Mouse (Mus musculus) megakaryocyte, embryonic 14.5 days (primary cell): ENCODE data around the gene Smim14. TPM values are rescaled to one million over a fixed set of nuclear protein-coding genes. Genes with fewer than 3 reads are reported as not detected.

Source experiments
- H3K27me3 ChIP-seq: replicated peaks from 2 replicates; pipeline ENCODE3; 2012; ENCODE audit warnings: inconsistent platforms
- H3K36me3 ChIP-seq: replicated peaks from 2 replicates; pipeline ENCODE3; 2012; ENCODE audit warnings: low read length, inconsistent platforms, mixed read lengths
- H3K4me1 ChIP-seq: 2 replicates; pipeline ENCODE4 v1.6.1; 2012; ENCODE audit warnings: inconsistent platforms
- H3K4me3 ChIP-seq: replicated peaks from 2 replicates; pipeline ENCODE3; 2012; ENCODE audit warnings: moderate library complexity, mild to moderate bottlenecking, inconsistent platforms
- H3K9me3 ChIP-seq: 2 replicates; pipeline ENCODE4 v1.6.1; 2012; ENCODE audit warnings: inconsistent platforms
- FLI1 ChIP-seq: IDR thresholded peaks from 2 replicates; pipeline ENCODE4 v1.6.1; 2012; ENCODE audit warnings: low read length, inconsistent platforms, mixed read lengths
- GATA1 ChIP-seq: IDR thresholded peaks from 3 replicates; pipeline ENCODE4 v1.6.1; 2012; ENCODE audit warnings: mixed read lengths, low read length, inconsistent platforms, borderline replicate concordance
- polyA plus RNA-seq: library from polyadenylated mRNA; stranded (reverse); fragments of >175 nt; gene quantifications from 2 replicates; pipeline ENCODE4 v1.2.3, GENCODE M21; 2012; ENCODE audit warnings: low replicate concordance; ENCODE audit not compliant: insufficient read depth

Gene Smim14
- polyA plus RNA-seq, 1 experiment: 60.5 TPM

DNA sequence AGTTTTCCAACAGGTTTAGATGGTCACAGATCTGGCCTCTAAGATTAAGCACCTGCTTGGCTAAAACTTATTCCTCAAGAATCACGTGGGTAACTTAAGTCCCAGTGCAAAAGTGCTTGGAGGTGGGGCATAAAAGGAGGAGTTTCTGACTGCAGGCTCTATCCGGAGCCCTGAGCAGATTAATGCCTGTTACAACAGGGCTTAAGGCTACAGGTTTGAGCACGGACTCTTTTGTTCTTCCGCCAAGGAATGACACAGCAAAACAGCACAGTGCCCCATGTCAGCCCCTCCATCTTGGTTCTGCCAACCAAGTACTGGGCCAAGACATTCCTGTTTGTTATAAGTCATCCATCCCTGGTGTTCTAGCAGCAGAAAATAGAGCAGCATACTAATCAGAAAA, 108.7 kb downstream of the Smim14 start:
- Histone ChIP-seq H3K4me3 (no peak overlapping the region), H3K36me3 (peaks cover 17% of the 10 kb centered on the region), H3K9me3 (no peaks in the 10 kb centered on the region), H3K4me1 (peaks cover 7% of the 10 kb centered on the region), H3K27me3 (no peaks in the 10 kb centered on the region)
- TF ChIP-seq GATA1 (no peak), FLI1 (no peak)

DNA sequence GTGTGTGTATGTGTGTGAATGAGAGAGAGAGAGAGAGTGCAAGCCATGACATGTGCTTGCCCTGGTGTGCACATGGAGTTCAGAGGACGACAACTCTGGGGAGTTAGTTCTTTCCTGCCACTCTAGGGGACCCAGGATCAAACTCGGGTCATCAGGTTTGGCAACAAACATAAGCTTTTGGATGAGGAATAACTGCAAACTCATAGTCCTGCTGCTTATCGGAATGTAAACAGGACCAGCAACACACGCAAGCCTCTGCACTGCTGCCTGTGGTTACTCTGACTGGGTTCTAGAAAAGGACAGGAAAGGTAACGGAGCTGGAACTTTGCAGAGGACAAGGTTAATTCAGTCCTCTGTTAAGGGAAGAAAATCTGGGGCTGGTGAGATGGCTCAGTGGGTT, 111.7 kb downstream of the Smim14 start:
- no peaks in the 10 kb centered on the region for H3K27me3 ChIP-seq
- TF ChIP-seq GATA1: no peak
- TF ChIP-seq FLI1: no peak
- no peak overlapping the region for H3K4me3 ChIP-seq
- H3K36me3 ChIP-seq: peaks cover 44% of the 10 kb centered on the region
- H3K9me3 ChIP-seq: no peaks in the 10 kb centered on the region
- peaks cover 7% of the 10 kb centered on the region for H3K4me1 ChIP-seq

DNA sequence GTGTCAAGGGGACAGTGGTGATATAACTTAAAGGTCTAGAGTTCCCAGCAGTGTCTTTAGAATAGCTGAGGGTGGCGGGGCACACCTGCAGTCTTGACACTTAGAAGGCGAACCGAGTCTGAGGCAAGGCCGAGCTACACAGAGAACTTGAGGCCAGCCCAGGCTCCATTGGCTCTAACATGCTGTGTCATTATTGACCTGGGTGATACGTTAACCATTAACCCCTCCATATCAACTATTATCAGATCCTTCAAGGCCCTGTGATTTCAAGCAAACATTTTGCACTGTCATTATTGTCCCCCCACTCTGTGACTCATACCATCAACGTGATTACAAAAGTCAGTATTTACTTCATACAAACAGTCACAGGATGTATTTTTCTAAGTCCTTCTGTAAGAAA, 112.8 kb downstream of the Smim14 start:
- no peaks in the 10 kb centered on the region for H3K27me3 ChIP-seq
- H3K9me3 ChIP-seq: no peaks in the 10 kb centered on the region
- peaks cover 46% of the 10 kb centered on the region for H3K36me3 ChIP-seq
- no peak overlapping the region for H3K4me3 ChIP-seq
- peaks cover 7% of the 10 kb centered on the region for H3K4me1 ChIP-seq
- TF ChIP-seq FLI1 (no peak), GATA1 (no peak)

DNA sequence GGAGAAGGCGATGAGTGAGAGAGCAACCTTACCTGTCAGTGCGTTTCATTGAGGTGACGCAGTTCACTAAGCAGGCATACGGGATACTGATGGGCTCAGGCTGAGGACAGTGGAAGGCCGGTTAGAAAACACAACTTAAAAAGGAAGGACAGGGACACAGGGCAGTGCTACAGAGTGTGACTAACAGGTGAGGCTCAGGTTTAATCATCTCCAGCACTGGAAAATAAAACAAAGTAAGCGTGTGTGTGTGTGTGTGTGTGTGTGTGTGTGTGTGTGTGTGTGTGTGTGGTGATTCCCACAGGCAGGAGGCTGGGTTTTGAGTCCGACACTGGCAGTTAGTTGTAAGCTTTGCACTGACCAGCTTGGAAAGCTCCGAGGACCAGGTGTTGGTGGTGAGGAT, 114.2 kb downstream of the Smim14 start:
- Histone ChIP-seq H3K4me3 (no peak overlapping the region), H3K9me3 (no peaks in the 10 kb centered on the region), H3K27me3 (no peaks in the 10 kb centered on the region), H3K4me1 (no peaks in the 10 kb centered on the region; the same call in 1 of the 2 replicates), H3K36me3 (peaks cover 50% of the 10 kb centered on the region)
- TF ChIP-seq GATA1: no peak
- TF ChIP-seq FLI1: no peak

DNA sequence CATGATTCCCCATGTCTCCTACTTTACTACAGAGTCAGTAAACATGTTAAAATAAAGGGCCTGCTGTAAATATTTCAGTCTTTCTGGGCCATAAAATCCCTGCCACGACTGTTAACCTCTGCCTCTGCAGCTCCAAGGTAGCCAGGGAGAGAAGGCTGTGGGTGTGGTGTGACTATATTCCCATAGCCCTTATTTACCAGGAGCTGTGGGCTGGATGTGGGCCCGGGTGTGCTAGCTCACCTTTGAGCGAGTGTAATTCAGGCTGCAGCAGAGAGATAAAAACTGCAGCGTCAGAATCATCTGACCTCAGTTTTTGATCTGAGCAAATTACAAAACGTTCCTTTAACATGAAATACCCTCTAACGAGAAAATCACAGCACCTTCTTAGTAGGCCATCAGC, 116.2 kb downstream of the Smim14 start:
- H3K36me3 ChIP-seq: peaks cover 65% of the 10 kb centered on the region
- H3K9me3 ChIP-seq: no peaks in the 10 kb centered on the region
- TF ChIP-seq GATA1 (no peak), FLI1 (no peak)
- H3K4me3 ChIP-seq: no peak overlapping the region
- H3K4me1 ChIP-seq: peaks cover 5% of the 10 kb centered on the region
- H3K27me3 ChIP-seq: no peaks in the 10 kb centered on the region

DNA sequence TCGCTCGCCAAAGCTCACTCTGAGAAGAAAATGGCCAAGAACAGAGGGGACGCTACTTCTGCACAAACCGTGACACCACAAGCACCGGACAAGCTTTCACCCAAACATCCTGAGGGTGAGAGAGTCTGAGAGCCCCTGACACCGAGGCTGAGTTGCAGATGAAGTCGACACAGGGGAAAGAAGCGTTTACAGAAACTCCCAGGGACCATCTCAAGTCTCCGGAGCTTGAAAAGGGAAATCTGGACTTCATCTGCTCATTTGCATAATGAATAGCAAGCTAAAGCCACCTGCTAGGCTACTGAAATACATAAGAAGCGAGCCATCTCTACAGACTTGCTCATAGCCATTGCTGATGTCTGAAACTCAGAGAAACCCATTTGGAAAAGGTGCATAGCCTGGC, 117.8 kb downstream of the Smim14 start:
- TF ChIP-seq GATA1 (no peak), FLI1 (no peak)
- peaks cover 64% of the 10 kb centered on the region for H3K36me3 ChIP-seq
- H3K4me1 ChIP-seq: peaks cover 12% of the 10 kb centered on the region

DNA sequence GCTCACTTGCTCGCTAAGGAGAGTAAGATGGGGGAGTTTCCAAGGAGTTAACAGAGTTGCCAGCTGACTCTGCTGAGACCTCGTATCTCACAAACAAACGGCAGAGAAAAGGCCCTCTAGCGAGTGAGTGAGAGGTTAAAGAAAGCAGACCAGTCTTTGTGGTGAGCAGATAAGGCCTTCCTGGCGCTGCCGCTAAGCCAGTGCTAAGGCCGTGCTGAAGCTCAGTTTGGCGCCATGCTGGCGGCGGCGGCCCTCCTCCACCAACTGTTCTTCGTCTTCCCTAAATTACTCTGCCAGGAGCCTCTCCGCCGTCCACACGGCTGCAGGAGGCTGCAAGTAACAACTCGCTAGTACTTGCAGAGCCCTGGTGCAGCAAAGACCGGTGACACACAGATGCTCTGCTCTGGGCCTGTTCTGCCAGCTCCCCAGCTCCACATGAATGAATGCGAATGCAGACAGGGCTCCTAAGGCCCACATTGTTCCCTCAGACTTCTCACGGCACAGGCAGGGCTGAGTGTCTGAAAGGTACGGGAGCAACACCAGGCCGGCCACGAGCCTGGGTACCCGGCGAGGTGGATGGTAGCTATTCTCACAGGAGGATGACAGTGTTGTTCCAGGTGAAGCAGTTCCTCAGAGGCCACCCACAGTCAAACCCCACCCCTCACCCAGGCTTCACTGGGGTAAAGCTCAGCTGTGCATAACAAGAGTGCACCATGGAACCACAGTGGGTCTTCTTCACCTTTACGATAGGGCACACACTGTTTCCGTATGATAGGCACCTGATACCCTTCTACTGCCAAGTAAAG, 121.1 kb downstream of the Smim14 start:
- Histone ChIP-seq H3K36me3 (peaks cover 50% of the 10 kb centered on the region), H3K4me1 (peaks cover 12% of the 10 kb centered on the region), H3K9me3 (no peaks in the 10 kb centered on the region), H3K27me3 (no peaks in the 10 kb centered on the region), H3K4me3 (no peak overlapping the region)
- TF ChIP-seq GATA1 (no peak), FLI1 (no peak)

More for the DNA sequence above, 117.8 kb downstream of the Smim14 start:
- H3K4me3 ChIP-seq: no peak overlapping the region
- no peaks in the 10 kb centered on the region for H3K9me3 ChIP-seq
- no peaks in the 10 kb centered on the region for H3K27me3 ChIP-seq

DNA sequence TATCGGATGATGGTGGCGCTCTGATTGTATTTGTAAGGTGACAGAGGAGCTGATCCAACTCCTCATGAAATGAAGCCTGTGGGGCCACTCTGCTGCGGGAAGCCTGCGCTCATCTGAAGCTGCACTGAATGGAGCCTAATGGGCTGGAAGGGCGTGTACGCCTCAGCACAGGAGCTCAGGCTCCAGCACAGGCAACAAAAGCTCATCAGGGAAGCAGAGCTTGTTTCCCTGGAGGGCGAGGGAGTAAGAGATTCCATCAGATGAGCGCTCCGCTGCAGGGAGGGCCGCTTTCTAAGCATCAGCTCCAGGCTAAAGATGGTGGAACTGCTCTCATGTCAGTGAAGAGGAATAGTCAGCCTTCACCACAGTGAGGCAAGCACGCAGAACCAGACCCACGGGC, 129.0 kb downstream of the Smim14 start:
- Histone ChIP-seq H3K4me1 (no peaks in the 10 kb centered on the region), H3K4me3 (no peak overlapping the region), H3K9me3 (no peaks in the 10 kb centered on the region), H3K36me3 (peaks cover 82% of the 10 kb centered on the region), H3K27me3 (no peaks in the 10 kb centered on the region)
- TF ChIP-seq GATA1 (no peak), FLI1 (no peak)

DNA sequence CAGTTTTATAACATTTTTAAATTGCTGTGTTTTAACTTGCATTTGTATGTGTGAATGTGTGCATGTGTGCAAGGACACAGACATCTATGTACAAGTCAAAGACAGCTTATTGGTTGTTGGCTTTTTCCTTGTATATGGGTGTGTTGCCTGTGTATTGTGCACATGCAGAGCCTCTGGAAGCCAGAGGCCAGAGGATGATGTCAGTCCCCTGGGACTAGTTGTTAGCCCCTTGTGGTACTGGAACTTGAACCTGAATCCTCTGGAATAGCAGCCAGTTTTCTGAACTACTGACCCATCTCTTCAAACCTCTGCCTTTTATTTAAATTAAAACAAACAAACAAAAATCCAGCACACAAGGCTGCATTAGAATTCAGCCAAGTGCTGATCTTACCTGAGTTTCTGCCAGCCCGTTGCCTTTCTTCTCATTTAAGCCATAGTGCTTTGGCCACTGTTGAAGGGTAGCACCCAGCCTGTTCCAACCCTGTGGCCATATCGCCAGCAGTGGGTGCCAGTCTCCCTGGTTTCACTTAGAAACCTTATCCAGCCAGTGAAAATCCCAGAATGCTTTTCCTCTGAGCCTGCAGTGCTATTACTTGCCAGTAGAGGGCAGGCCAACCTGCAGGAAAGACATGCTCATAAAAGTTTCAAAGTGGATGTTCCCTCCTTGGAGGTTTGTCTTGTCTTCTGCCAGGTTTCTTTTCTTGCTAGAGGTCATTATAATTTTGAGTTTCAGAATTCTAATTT, 135.6 kb downstream of the Smim14 start:
- Histone ChIP-seq H3K27me3 (no peaks in the 10 kb centered on the region), H3K36me3 (peaks cover 92% of the 10 kb centered on the region), H3K9me3 (no peaks in the 10 kb centered on the region), H3K4me3 (no peak overlapping the region), H3K4me1 (peaks cover 8% of the 10 kb centered on the region)
- TF ChIP-seq FLI1: no peak
- no peak for TF ChIP-seq GATA1

Other genes with a start within 250 kb of the Smim14 start
- 2.0 TPM in 1 of 2 replicates, not detected in the other for gene Rfc1, start 201.5 kb downstream of the Smim14 start, polyA plus RNA-seq
- gene Klb, start 188.9 kb downstream of the Smim14 start, polyA plus RNA-seq: not detected in 2 replicates
- gene Rpl9, start 145.7 kb downstream of the Smim14 start, polyA plus RNA-seq: 11.7 and 69.1 TPM in 2 replicates
- gene Lias, start 145.7 kb downstream of the Smim14 start, polyA plus RNA-seq: 2.3 TPM in 1 of 2 replicates, not detected in the other
- gene Ugdh, start 101.2 kb downstream of the Smim14 start, polyA plus RNA-seq: 3.2 TPM in 1 of 2 replicates, not detected in the other
- gene Gm43552, start 44.4 kb downstream of the Smim14 start, polyA plus RNA-seq: 52.6 TPM in 1 of 2 replicates, not detected in the other
- 16.2 and 135 TPM in 2 replicates for gene Ube2k, start within 50 bp of the Smim14 start, polyA plus RNA-seq
- 1.8 and 4.8 TPM in 2 replicates for gene Pds5a, start 161.1 kb upstream of the Smim14 start, polyA plus RNA-seq
- gene N4bp2, start 226.3 kb upstream of the Smim14 start, polyA plus RNA-seq: 3.4 and 4.3 TPM in 2 replicates